Mouse (Mus musculus) liver, postnatal 0 days (tissue): Measurements from ENCODE around the gene Inpp4b.

Experiments used
- CTCF ChIP-seq: sonication (generic); IDR thresholded peaks from 2 replicates; pipeline ENCODE4 v1.5.1; 2016; ENCODE audit warnings: antibody characterized with exemption, low read depth
- EP300 ChIP-seq: IDR thresholded peaks from 2 replicates; pipeline ENCODE4 v1.6.1; 2016; ENCODE audit warnings: antibody characterized with exemption, low read depth, mild to moderate bottlenecking

DNA sequence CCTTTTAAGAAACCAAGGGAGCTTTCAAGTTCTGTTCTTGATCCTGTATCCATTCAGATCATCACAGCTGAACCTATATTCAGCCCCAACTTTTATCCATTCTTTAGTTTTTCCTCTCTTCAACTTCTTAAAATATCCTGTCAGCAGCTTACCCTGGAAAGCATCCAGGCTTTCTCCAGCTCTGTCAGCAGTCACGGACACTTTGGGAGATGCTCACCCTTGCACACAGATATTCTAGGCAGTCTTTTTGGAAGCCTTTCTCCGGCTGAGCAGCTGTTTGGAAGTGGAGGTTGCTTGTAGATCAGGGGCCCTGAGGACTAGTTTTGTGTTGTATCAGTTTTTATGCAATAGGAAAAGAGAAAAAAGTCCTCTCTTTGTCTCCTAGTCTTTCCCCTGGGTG lies 270.3 kb downstream of the Inpp4b start:
- TF ChIP-seq EP300 (no peak), CTCF (no peak)
